Mouse (Mus musculus) olfactory bulb, adult 2 months (tissue): ENCODE results near the gene Dcdc2b. TPM values are rescaled to one million over a fixed set of nuclear protein-coding genes. Genes with fewer than 3 reads are reported as not detected.
A peak's percentile ranks its signal among the peaks of the same experiment; 100 is the strongest.

Experiments
- H3K27ac ChIP-seq: fragments of 200-500 bp; 2 replicates; pipeline ENCODE4 v1.5.1; 2012; ENCODE audit warnings: low read depth, low read length; ENCODE audit not compliant: insufficient read depth
- H3K4me1 ChIP-seq: fragments of 200-500 bp; 2 replicates; pipeline ENCODE4 v1.6.1; 2012; ENCODE audit warnings: low read length; ENCODE audit not compliant: control insufficient read depth, insufficient read depth
- H3K4me3 ChIP-seq: fragments of 200-500 bp; 2 replicates; pipeline ENCODE4 v1.5.1; 2012; ENCODE audit warnings: mild to moderate bottlenecking, low read depth, low read length, moderate library complexity; ENCODE audit not compliant: insufficient read depth
- CTCF ChIP-seq: fragments of 200-500 bp; IDR thresholded peaks from 2 replicates; pipeline ENCODE4 v1.5.1; 2012; ENCODE audit warnings: low read depth, mild to moderate bottlenecking, low read length, moderate library complexity; ENCODE audit not compliant: insufficient read depth
- POLR2A ChIP-seq: fragments of 200-500 bp; IDR thresholded peaks from 2 replicates; pipeline ENCODE4 v1.6.1; 2012; ENCODE audit warnings: mild to moderate bottlenecking, low read depth, low read length, moderate library complexity; ENCODE audit not compliant: insufficient read depth
- WGBS: fragments of 180-500 bp; shearing (Covaris S2); methylation state at CpG from one replicate; pipeline ENCODE4 v1.1.7; 2018; 5-methylcytosine and 5-hydroxymethylcytosine counted together
- polyA plus RNA-seq: library from polyadenylated mRNA; stranded (reverse); fragments of >200 nt; gene quantifications from 2 replicates; pipeline ENCODE4 v1.2.4, GENCODE M21; 2012; ENCODE audit warnings: low replicate concordance; ENCODE audit not compliant: missing spikeins, insufficient read depth, insufficient read length

The Dcdc2b gene
- not detected in 2 replicates for polyA plus RNA-seq

GRCm38 (mm10) chr4:129614093-129614492 is at the start of gene Dcdc2b:
Gene Dcdc2b, minus strand, starts transcription at chr4:129614257.
- H3K4me3 ChIP-seq: no peak within 1 kb of the TSS
- H3K4me1 ChIP-seq: peaks cover 9% of the 10 kb centered on the region
- TF ChIP-seq CTCF: no peak
- TF ChIP-seq POLR2A: no peak
- H3K27ac ChIP-seq: no peak within 1 kb of the TSS
- WGBS: 57% methylated on average over 6 of the region's 6 CpGs

- 75% methylated on average over 3 of the region's 3 CpGs for WGBS
- Histone ChIP-seq H3K4me3 (no peak overlapping the region), H3K27ac (no peak overlapping the region), H3K4me1 (no peaks in the 10 kb centered on the region)
- no peak for TF ChIP-seq POLR2A
- TF ChIP-seq CTCF: no peak
Measured at GRCm38 (mm10) chr4:129662255-129662813, 48.3 kb upstream of the Dcdc2b start.

GRCm38 (mm10) chr4:129661584-129661983 is 47.5 kb upstream of the Dcdc2b start:
- 92% methylated on average over 3 of the region's 3 CpGs for WGBS
- Histone ChIP-seq H3K27ac (no peak overlapping the region), H3K4me3 (no peak overlapping the region), H3K4me1 (no peaks in the 10 kb centered on the region)
- no peak for TF ChIP-seq POLR2A
- no peak for TF ChIP-seq CTCF

GRCm38 (mm10) chr4:129654770-129655169 is 40.7 kb upstream of the Dcdc2b start:
- Histone ChIP-seq H3K4me1 (no peaks in the 10 kb centered on the region), H3K4me3 (no peak overlapping the region), H3K27ac (no peak overlapping the region)
- 90% methylated on average over 14 of the region's 14 CpGs for WGBS
- TF ChIP-seq POLR2A (no peak), CTCF (no peak)

GRCm38 (mm10) chr4:129650359-129650758 is 36.3 kb upstream of the Dcdc2b start:
- TF ChIP-seq CTCF (no peak), POLR2A (no peak)
- WGBS: 91% methylated on average over 8 of the region's 8 CpGs
- Histone ChIP-seq H3K4me1 (peaks cover 4% of the 10 kb centered on the region; the same call in 1 of the 2 replicates), H3K27ac (no peak overlapping the region), H3K4me3 (no peak overlapping the region)

- TF ChIP-seq POLR2A: no peak
- TF ChIP-seq CTCF: no peak
- Histone ChIP-seq H3K4me1 (peaks cover 4% of the 10 kb centered on the region; the same call in 1 of the 2 replicates), H3K27ac (no peak overlapping the region), H3K4me3 (no peak overlapping the region)
- WGBS: 87% methylated on average over 1 of the region's 1 CpGs
Measured at GRCm38 (mm10) chr4:129648656-129649055, 34.6 kb upstream of the Dcdc2b start.

- Histone ChIP-seq H3K4me3 (no peak overlapping the region), H3K27ac (no peak overlapping the region), H3K4me1 (peaks cover 6% of the 10 kb centered on the region; the same call in 1 of the 2 replicates)
- 82% methylated on average over 6 of the region's 6 CpGs for WGBS
- TF ChIP-seq CTCF (no peak), POLR2A (no peak)
Measured at GRCm38 (mm10) chr4:129645204-129645603, 31.1 kb upstream of the Dcdc2b start.

- Histone ChIP-seq H3K4me3 (no peak overlapping the region), H3K27ac (no peak overlapping the region), H3K4me1 (peaks cover 15% of the 10 kb centered on the region)
- TF ChIP-seq CTCF: no peak
- TF ChIP-seq POLR2A: no peak
- WGBS: 11% methylated on average over 5 of the region's 5 CpGs
Measured at GRCm38 (mm10) chr4:129641756-129642155, 27.7 kb upstream of the Dcdc2b start.

GRCm38 (mm10) chr4:129640638-129641467 is 26.8 kb upstream of the Dcdc2b start, which contains the start of gene Txlna:
Gene Txlna, minus strand, starts transcription at chr4:129641065.
- WGBS: under 1% methylated on average over 60 of the region's 60 CpGs
- H3K4me3 ChIP-seq: peak within 1 kb of the TSS; percentile 99
- peak within 1 kb of the TSS; percentile 98 for H3K27ac ChIP-seq
- H3K4me1 ChIP-seq: peaks cover 11% of the 10 kb centered on the region
- TF ChIP-seq POLR2A: peak; percentile 31
- no peak for TF ChIP-seq CTCF
